Mouse (Mus musculus) testis, postnatal 10 days (tissue): ENCODE measurements around the gene Ube2d2b.
A peak's percentile ranks its signal among the peaks of the same experiment; 100 is the strongest.

ENCODE experiments used
- DNase-seq: peaks from one replicate; pipeline ENCODE4 v3.0.0; 2021; ENCODE audit warnings: low spot score

The Ube2d2b gene

GRCm38 (mm10) chr5:107855546-107855945 is 25.6 kb downstream of the Ube2d2b start:
- DNase-seq, result no peak

- DNase-seq, result no peak
Measured at GRCm38 (mm10) chr5:107858963-107859362, 29.1 kb downstream of the Ube2d2b start.

- DNase-seq, result no peak
Measured at GRCm38 (mm10) chr5:107863971-107864370, 34.1 kb downstream of the Ube2d2b start.

GRCm38 (mm10) chr5:107866127-107867126 is 36.5 kb downstream of the Ube2d2b start:
- DNase-seq, result no peak

- peak; percentile 69 for DNase-seq
Measured at GRCm38 (mm10) chr5:107867970-107868904, 38.3 kb downstream of the Ube2d2b start.

- DNase-seq, result peak; percentile 90
Measured at GRCm38 (mm10) chr5:107868905-107869424, 39.1 kb downstream of the Ube2d2b start.

- DNase-seq, result no peak
Measured at GRCm38 (mm10) chr5:107869701-107870100, 39.8 kb downstream of the Ube2d2b start.

GRCm38 (mm10) chr5:107873330-107873729 is 43.4 kb downstream of the Ube2d2b start:
- DNase-seq, result no peak

- no peak for DNase-seq
Measured at GRCm38 (mm10) chr5:107873886-107874302, 44.0 kb downstream of the Ube2d2b start.

GRCm38 (mm10) chr5:107874561-107875260 is 44.8 kb downstream of the Ube2d2b start, which contains the start of gene Evi5:
Gene Evi5, minus strand, starts transcription at chr5:107875107.
- DNase-seq, result no peak

- DNase-seq, result no peak
Measured at GRCm38 (mm10) chr5:107875261-107875611, 45.3 kb downstream of the Ube2d2b start.

- DNase-seq, result no peak
Measured at GRCm38 (mm10) chr5:107877053-107877452, 47.2 kb downstream of the Ube2d2b start.

GRCm38 (mm10) chr5:107880710-107881109 is 50.8 kb downstream of the Ube2d2b start:
- no peak for DNase-seq
